19 mouse cellular contexts compared by ENCODE assay signal in the genomic region with DNA sequence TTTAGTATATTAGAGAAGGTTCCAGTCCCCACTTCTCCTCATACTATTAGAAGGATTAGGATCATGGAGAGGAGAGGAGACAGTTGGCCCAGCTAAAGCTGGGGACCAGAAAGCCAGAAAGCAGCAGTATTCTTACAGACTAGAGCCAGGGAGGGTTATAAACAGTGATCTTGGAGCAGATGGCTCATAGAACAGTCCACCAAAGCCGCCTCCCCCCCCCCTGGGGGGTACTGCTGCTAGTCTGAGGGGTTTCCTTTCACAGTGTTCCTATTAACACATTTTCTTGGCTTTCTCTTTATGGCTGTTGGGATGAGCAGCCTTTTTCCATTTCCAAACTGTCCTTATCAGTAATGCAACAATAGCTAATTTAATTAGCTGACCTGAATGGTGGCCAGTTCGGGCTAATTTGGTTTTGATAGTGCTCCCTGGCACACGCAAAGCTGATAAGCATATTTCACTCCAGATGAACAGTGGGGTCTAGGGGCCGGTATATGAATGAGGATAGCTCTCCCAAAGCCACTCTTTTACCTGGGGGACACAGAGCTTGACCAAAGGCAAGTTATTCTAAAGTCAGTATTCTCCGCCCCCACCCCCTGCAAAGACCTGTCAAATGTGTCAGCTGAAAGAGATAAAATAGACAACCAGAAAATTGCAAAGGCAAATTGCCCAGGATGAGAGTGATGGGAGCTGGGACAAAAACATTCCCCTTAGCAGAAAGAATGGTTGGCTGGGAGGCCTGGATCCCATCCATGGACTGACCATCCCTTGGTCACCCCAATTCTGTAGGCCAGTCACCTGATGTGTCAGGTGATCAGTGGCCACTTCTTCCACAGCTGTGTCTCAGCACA.
A peak's percentile ranks its signal among the peaks of the same experiment; 100 is the strongest.
DNase-seq lines count a peak whose midpoint lies in the region; ATAC-seq lines count a peak whose summit lies in the region.
"Had no signal": no experiment of that assay in that cellular context is flagged by ENCODE, and none has a peak within 500 bp of the region (broad histone marks: within the 10 kb centered on the region; RNA-seq: fewer than 3 reads in every experiment).

No protein-coding gene starts in this region.

- 68% methylated on average over 5 of the region's 5 CpGs for WGBS in forebrain, embryonic 13.5 days
- WGBS in forebrain, embryonic 12.5 days: 80% methylated on average over 5 of the region's 5 CpGs
- 39% methylated on average over 5 of the region's 5 CpGs for WGBS in hindbrain, embryonic 15.5 days

- peak; percentile 61 for ATAC-seq in forebrain, embryonic 13.5 days
- no peak for ATAC-seq in forebrain, embryonic 12.5 days (ENCODE audit: low FRiP score)
- peak; percentile 57; the same call in 1 of the 2 replicates for ATAC-seq in hindbrain, embryonic 15.5 days (ENCODE audit: low FRiP score, low read depth)

- no peaks in the 10 kb centered on the region for H3K9me3 ChIP-seq in forebrain, embryonic 13.5 days (replicated peaks)
- H3K9me3 ChIP-seq in forebrain, embryonic 12.5 days: no peaks in the 10 kb centered on the region
- H3K9me3 ChIP-seq in hindbrain, embryonic 15.5 days: no peaks in the 10 kb centered on the region
- H3K9me3 ChIP-seq: limb, embryonic 12.5 days; liver, embryonic 13.5 days had no signal

- no peak overlapping the region for H3K4me3 ChIP-seq in forebrain, embryonic 13.5 days
- no peak overlapping the region for H3K4me3 ChIP-seq in forebrain, embryonic 12.5 days (replicated peaks)
- no peak overlapping the region for H3K4me3 ChIP-seq in hindbrain, embryonic 15.5 days
- H3K4me3 ChIP-seq: limb, embryonic 12.5 days; liver, embryonic 13.5 days; myocyte had no signal

- peaks cover 7% of the 10 kb centered on the region; the same call in 1 of the 2 replicates for H3K36me3 ChIP-seq in forebrain, embryonic 13.5 days (ENCODE audit: poor library complexity, severe bottlenecking)
- H3K36me3 ChIP-seq in forebrain, embryonic 12.5 days (replicated peaks): no peaks in the 10 kb centered on the region
- H3K36me3 ChIP-seq in hindbrain, embryonic 15.5 days: no peaks in the 10 kb centered on the region
- H3K36me3 ChIP-seq: limb, embryonic 12.5 days; liver, embryonic 13.5 days had no signal

- H3K9ac ChIP-seq in forebrain, embryonic 13.5 days: no peak overlapping the region
- H3K9ac ChIP-seq in forebrain, embryonic 12.5 days: no peak overlapping the region
- no peak overlapping the region for H3K9ac ChIP-seq in hindbrain, embryonic 15.5 days
- H3K9ac ChIP-seq: limb, embryonic 12.5 days; liver, embryonic 13.5 days; lung, embryonic 14.5 days had no signal

- intact Hi-C loops in left cerebral cortex, postnatal 4 days (cut with DNase I): no loop called here

- no peaks in the 10 kb centered on the region for H3K27me3 ChIP-seq in forebrain, embryonic 13.5 days
- no peaks in the 10 kb centered on the region for H3K27me3 ChIP-seq in forebrain, embryonic 12.5 days
- no peaks in the 10 kb centered on the region for H3K27me3 ChIP-seq in hindbrain, embryonic 15.5 days
- H3K27me3 ChIP-seq: CH12.LX; limb, embryonic 12.5 days; liver, embryonic 13.5 days had no signal

- DNase-seq in left cerebral cortex, postnatal 4 days: peak; percentile 74
- no peak for DNase-seq in left cerebral cortex, adult 9 months (ENCODE audit: low spot score in 2 of 2)
- peak; percentile 3 for DNase-seq in brain, embryonic 18.5 days (ENCODE audit: low read depth, low spot score)
- DNase-seq in urinary bladder, adult 18-20 months (ENCODE audit: low spot score in 2 of 2): no peak
- no peak for DNase-seq in frontal cortex, adult 2 months (ENCODE audit: extremely low spot score in 1 of 2, low spot score in 1 of 2)
- DNase-seq: cerebellum, adult 9-10 months; embryo, embryonic 11 days; kidney, adult 11 months; kidney, postnatal 36 days; liver, embryonic 13.5 days; lung, embryonic 14.5 days; lung, postnatal 36 days; right cerebral cortex, postnatal 14 days had no signal

- H3K4me1 ChIP-seq in forebrain, embryonic 13.5 days: peaks cover 9% of the 10 kb centered on the region; the same call in 1 of the 2 replicates
- peaks cover 5% of the 10 kb centered on the region; the same call in 1 of the 2 replicates for H3K4me1 ChIP-seq in forebrain, embryonic 12.5 days
- 0 out of 2 replicates have a peak, but pooled peaks cover 6% of the 10 kb centered on the region for H3K4me1 ChIP-seq in hindbrain, embryonic 15.5 days (replicated peaks)
- H3K4me1 ChIP-seq: liver, embryonic 13.5 days had no signal

- H3K4me2 ChIP-seq in forebrain, embryonic 13.5 days: no peak overlapping the region
- no peak overlapping the region for H3K4me2 ChIP-seq in forebrain, embryonic 12.5 days
- H3K4me2 ChIP-seq in hindbrain, embryonic 15.5 days: no peak overlapping the region
- H3K4me2 ChIP-seq: limb, embryonic 12.5 days; liver, embryonic 13.5 days; lung, embryonic 14.5 days had no signal

- no peak overlapping the region; the same call in 1 of the 2 replicates for H3K27ac ChIP-seq in forebrain, embryonic 13.5 days
- no peak overlapping the region for H3K27ac ChIP-seq in forebrain, embryonic 12.5 days
- no peak overlapping the region for H3K27ac ChIP-seq in hindbrain, embryonic 15.5 days (replicated peaks)
- H3K27ac ChIP-seq: limb, embryonic 12.5 days; liver, embryonic 13.5 days had no signal

Comparison
In these comparisons a context has a peak if more than half of its experiments do, and no peak if none do; other contexts are left out.
1. DNase-seq: peak in left cerebral cortex, postnatal 4 days (single experiment) and brain, embryonic 18.5 days (single experiment); none in left cerebral cortex, adult 9 months (0 of 2), urinary bladder, adult 18-20 months (0 of 2) and frontal cortex, adult 2 months (0 of 2).